Mouse (Mus musculus) gonadal fat pad, adult 2 months (tissue): Measurements from ENCODE around the gene Gpa33. TPM values are rescaled to one million over a fixed set of nuclear protein-coding genes. Genes with fewer than 3 reads are reported as not detected.
"Not testable (repeated sequence)": the region's sequence is repeated elsewhere in the genome, so short reads cannot be mapped to it uniquely, and the experiment has no call there.

Source experiments
- DNase-seq: peaks from one replicate; pipeline ENCODE4 v3.0.0-alpha.2; 2012; ENCODE audit warnings: low read depth
- polyA plus RNA-seq: library from polyadenylated mRNA; depleted of rRNA; stranded (reverse); fragments of >200 nt; gene quantifications from 2 replicates; pipeline ENCODE4 v1.2.3, GENCODE M21; 2012

The Gpa33 gene
- polyA plus RNA-seq, 1 experiment: 1.1 TPM

- DNase-seq: no peak
Measured at GRCm38 (mm10) chr1:166132367-166132766, 2.3 kb downstream of the Gpa33 start.

GRCm38 (mm10) chr1:166135091-166135740, 5.2 kb downstream of the Gpa33 start:
- DNase-seq: no peak

GRCm38 (mm10) chr1:166137244-166137938, 7.4 kb downstream of the Gpa33 start:
- no peak for DNase-seq

GRCm38 (mm10) chr1:166138136-166138535, 8.1 kb downstream of the Gpa33 start:
- no peak for DNase-seq

GRCm38 (mm10) chr1:166139113-166139512, 9.1 kb downstream of the Gpa33 start:
- DNase-seq: no peak

GRCm38 (mm10) chr1:166139620-166140184, 9.7 kb downstream of the Gpa33 start:
- DNase-seq: no peak

- not testable (repeated sequence) for DNase-seq
Measured at GRCm38 (mm10) chr1:166141868-166142267, 11.8 kb downstream of the Gpa33 start.

- DNase-seq: no peak
Measured at GRCm38 (mm10) chr1:166142369-166142768, 12.3 kb downstream of the Gpa33 start.

- DNase-seq: no peak
Measured at GRCm38 (mm10) chr1:166146626-166147025, 16.6 kb downstream of the Gpa33 start.

- DNase-seq: no peak
Measured at GRCm38 (mm10) chr1:166147657-166148056, 17.6 kb downstream of the Gpa33 start.

GRCm38 (mm10) chr1:166149441-166149840, 19.4 kb downstream of the Gpa33 start:
- no peak for DNase-seq

- no peak for DNase-seq
Measured at GRCm38 (mm10) chr1:166150035-166150434, 20.0 kb downstream of the Gpa33 start.

GRCm38 (mm10) chr1:166151341-166151740, 21.3 kb downstream of the Gpa33 start:
- DNase-seq: no peak

- no peak for DNase-seq
Measured at GRCm38 (mm10) chr1:166152034-166152433, 22.0 kb downstream of the Gpa33 start.

GRCm38 (mm10) chr1:166153351-166154120, 23.5 kb downstream of the Gpa33 start:
- no peak for DNase-seq

- DNase-seq: no peak
Measured at GRCm38 (mm10) chr1:166154162-166155112, 24.4 kb downstream of the Gpa33 start.

GRCm38 (mm10) chr1:166155113-166155494, 25.1 kb downstream of the Gpa33 start:
- DNase-seq: no peak

GRCm38 (mm10) chr1:166157712-166158111, 27.7 kb downstream of the Gpa33 start:
- DNase-seq: no peak

- DNase-seq: no peak
Measured at GRCm38 (mm10) chr1:166158664-166159063, 28.6 kb downstream of the Gpa33 start.

GRCm38 (mm10) chr1:166160111-166160510, 30.1 kb downstream of the Gpa33 start:
- DNase-seq: no peak
